Mouse (Mus musculus) adrenal gland, adult (tissue): ENCODE data around the gene Fam43a.

Experiments used
- DNase-seq, 2 experiments: peaks; one replicate each; pipeline ENCODE4 v3.0.0; 2022 to 2023; ENCODE audit warnings: low spot score in 1 of 2; ENCODE audit not compliant: inconsistent age in 2 of 2

The Fam43a gene

DNA sequence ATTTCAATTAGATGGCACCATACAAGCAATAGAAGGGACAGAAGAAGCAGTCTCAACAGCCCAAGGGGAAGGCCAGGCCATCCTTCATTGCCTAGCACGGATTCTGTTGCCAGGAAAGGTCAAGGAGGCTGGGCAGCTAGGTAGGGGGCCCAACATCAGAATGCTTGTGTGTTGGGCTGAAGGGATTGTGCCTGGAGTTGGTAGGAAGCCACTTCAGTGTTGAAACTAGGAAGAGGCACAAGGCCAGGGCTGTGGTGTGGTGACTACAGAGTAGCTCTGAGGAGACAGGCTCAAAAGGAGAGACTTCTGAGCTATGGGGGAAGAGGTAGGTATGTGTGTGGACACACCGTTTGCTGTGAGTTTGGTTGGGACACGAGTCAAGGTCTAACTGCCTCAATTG lies 4.2 kb upstream of the Fam43a start:
- DNase-seq, result no peak

DNA sequence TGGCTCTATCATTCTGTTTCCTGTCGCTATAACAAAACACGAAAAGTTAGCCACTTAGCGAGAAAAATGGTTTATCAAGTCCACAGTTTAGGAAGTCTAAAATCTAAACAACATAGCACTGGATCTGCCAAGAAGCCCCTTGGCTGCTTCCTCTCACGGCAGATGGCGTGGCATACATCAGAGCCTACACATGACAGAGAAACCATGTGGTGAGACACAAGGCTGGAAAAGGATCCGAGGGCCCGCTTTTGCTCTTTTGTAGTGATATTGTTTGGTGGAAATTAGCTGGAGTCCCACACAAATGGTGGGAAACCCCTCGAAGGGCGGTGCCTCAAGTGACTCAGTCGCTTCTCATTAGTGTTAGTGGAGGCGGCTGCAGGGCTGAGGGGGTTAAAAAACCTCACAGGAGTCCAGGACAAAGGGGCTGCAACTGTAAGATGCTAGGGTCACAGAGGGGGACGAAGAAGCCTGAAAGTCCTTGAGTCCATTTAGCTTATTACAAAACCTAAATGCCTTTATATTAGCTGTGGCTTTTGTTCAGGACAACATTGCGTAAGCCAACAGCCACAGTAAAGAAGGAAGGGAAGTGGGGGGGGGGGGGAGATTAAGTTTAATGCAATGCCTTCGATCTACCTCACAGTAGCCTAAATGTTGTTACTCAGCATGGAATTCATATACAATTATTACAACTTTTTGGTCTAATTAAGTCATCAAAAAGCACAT lies 3.5 kb upstream of the Fam43a start:
- no peak for DNase-seq

DNA sequence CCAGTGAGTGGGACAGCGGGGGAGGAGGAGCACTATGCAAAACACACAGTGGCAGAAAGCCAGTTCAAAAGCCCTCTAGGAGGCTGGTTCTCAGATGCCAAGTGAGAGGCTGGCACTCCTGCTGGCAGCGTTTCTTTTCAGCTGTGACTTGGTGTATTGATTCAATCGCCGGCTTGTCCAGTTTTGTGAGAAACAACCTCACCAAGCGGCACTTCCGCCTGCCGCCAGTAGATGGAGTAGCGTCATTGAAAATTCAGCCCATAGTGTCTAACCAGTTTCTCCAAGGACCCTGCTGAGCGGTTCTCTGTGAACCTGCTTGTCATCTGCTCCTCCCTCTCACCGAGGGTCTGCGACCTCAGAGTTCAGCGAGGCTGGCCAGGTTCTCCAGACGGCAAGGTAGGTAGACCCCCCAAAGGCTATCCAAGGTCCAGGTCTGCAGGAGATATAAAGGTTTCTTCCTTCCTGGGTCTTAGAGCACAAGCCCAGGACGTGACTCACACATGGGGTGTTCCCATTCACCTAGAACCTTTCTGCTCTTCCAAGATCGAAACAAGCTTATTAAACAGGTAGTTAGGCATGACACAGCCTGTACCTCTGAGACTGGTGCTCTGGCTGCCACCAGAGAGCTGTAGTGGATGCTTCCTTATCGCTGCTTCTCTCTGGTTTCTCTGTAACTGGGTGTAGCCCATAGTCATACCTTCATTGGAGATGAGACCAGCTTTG lies 2.4 kb upstream of the Fam43a start:
- DNase-seq, result peak; percentile 88 to 98

DNA sequence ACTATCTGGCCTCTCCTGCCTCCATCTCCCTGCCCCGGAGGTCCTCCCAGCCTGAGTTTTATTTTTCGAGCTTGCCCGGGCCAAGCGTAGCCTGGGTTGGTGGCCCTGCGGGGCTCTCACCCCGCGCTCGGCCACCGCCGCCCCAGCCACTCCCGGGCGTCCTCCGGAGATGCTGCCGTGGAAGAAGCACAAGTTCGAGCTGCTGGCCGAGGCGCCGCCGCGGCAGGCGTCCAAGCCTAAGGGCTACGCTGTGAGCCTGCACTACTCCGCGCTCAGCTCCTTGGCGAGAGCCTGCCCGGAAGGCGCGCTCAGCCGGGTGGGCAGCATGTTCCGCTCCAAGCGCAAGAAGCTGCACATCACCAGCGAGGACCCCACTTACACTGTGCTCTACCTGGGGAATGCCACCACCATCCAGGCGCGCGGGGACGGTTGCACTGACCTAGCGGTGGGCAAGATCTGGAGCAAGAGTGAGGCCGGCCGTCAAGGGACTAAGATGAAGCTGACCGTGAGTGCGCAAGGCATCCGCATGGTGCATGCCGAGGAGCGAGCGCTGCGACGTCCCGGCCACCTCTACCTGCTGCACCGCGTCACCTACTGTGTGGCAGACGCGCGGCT lies 1.0 kb downstream of the Fam43a start:
- peak; percentile 77 to 92 for DNase-seq

- DNase-seq, result peak; percentile 82 to 93
These were observed 1.7 kb downstream of the Fam43a start for GRCm38 (mm10) chr16:30601046-30601832.

DNA sequence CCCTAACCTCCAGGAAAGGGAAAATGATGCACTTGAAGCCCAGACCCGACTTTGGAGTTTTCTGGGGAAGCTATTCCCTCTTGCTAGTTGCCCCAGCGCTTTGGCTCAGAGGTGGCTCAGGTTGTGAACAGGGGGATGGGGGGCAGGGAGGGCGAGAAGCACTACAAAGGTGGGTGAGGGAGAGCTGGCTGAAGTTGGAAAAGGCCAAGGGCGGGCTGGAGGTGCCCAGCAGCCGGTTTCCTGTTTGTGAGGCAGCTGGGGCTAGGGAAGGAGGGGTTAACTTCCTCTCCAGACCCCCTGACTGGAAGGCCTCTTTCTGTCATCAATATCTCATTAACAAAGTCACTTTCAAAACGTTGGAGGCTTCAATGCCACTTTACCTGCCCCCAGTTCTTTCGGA lies 2.4 kb downstream of the Fam43a start:
- DNase-seq, result peak; percentile 59 to 83

DNA sequence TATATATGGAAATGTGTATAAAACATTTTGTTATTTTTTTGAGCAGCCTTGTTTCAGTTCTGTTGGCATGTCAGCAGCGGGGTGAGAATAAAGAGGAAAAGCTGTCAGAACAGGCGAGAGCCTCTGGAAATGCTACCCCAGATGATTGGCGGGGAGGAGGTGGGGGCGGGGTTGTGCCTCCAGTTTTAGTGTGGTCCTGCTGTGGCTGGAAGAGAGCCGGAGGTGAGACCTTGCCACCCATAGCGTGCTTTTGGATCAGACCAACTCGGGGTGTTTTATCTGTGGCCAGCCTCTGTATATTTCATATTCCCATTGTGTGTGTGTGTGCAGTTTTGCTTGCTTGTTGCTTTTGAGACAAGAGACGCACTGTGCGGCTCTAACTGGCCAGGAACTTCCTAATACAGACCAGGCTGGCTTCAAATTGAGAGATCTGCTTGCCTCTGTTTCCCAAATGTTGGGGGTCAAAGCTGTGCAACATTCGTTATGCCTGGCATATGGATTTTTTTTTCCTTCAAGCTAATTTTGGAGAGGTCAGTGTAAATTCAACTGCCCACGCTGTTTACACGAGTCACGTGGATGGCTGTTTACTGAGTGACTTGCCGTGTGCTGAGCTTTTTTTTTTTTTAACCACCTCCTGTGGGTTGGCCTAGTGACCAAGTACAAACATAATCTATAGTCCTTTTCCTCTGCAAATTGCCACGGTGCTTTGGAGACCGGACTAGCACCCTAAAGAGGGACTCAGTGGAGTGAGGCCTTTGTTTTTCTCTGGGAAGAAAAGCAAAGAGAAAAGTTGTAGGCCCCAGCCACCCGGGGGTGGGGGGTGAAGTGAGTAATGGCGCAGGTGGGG lies 3.4 kb downstream of the Fam43a start:
- peak in 1 of 2 experiments; percentile 63 for DNase-seq

DNA sequence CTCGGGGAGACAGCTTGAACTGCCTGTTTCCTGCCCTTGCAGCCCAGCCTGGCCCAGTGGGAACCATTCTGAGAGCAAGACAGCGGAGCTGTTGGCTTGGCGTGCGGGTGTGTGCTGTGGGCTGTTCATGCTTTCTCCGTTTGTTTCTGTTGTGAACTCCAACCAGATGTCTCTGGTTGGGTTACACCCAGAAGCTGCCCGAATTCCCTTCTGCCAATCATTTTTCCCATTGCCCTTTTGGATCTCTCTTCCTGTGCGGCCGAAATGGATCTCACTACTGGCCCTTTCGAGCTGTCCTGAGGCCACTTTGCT lies 4.0 kb downstream of the Fam43a start:
- DNase-seq, result peak; percentile 39 to 72

GRCm38 (mm10) chr16:30604061-30604806 lies 4.7 kb downstream of the Fam43a start:
- DNase-seq, result peak in 1 of 2 experiments; percentile 77

- peak in 1 of 2 experiments; percentile 55 for DNase-seq
These were observed 5.2 kb downstream of the Fam43a start for GRCm38 (mm10) chr16:30604807-30605137.

GRCm38 (mm10) chr16:30605528-30605927 lies 6.0 kb downstream of the Fam43a start:
- DNase-seq, result no peak

GRCm38 (mm10) chr16:30607868-30608267 lies 8.3 kb downstream of the Fam43a start:
- DNase-seq, result no peak

- peak in 1 of 2 experiments; percentile 79 for DNase-seq
These were observed 11.8 kb downstream of the Fam43a start for GRCm38 (mm10) chr16:30611331-30611730.

DNA sequence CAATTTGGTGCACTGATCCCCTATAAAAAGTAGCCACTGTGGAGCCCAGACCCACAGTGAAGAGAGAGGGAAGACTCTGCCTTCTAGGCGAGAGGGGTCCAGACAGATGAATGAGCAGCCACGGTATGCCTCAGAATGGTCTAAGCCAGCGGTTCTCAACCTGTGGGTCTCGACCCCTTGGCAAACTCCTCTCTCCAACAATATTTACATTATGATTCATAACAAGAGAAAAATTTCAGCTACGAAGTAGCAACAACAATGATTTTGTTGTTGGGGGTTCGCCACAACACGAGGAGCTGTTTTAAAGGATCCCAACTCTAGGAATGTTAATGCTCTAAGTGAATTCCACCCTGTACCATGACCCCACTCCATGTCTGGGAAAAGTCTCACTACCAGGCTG lies 13.6 kb downstream of the Fam43a start:
- DNase-seq, result no peak

DNA sequence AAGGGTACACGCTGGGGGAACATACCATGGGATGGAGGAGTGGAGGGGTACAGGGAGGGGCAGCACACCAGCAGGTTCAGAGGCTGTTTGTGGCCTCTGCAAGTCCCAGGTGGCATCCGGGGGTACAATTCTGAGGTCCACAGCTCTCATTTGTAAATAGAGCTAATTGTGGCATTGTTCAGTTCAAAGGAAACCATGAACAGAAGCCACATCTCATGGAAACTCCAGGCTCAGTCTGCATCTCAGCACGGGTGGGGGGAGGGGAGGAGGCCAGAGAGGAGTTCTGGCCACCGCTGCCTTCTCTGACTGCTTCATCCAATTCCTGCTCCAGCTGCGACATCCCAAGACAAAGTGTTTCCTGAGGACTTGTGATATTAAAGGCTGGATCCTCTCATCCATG lies 14.6 kb downstream of the Fam43a start:
- DNase-seq, result no peak

DNA sequence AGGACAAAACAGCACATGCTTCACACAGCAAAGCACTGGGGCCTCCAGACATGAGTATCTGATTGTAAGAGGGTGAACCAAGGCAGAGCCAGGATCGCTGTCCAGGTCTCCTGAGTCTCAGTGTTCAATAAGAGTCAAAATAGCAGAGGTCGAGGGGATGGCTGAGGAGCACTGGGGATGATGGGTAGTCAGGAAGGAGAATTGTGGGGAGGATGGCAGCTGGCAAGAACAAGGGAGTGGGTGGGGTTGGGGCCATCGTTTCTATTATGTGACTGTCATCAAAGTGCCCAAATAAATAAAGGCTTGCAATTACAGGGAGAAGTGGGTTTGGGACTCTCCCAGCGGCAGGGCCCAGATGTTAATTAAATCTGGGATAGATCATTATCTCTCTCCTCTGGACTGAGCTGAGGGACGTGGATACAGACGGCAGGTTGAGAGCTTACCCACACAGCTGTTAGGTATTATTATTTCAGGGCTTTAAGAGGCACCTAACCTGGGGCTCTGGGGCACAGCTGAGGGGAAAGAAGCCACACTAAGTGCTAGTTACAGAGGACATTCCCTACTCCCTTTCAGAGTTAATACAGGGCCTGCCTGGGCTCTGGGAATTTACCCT lies 15.3 kb downstream of the Fam43a start:
- DNase-seq, result no peak

DNA sequence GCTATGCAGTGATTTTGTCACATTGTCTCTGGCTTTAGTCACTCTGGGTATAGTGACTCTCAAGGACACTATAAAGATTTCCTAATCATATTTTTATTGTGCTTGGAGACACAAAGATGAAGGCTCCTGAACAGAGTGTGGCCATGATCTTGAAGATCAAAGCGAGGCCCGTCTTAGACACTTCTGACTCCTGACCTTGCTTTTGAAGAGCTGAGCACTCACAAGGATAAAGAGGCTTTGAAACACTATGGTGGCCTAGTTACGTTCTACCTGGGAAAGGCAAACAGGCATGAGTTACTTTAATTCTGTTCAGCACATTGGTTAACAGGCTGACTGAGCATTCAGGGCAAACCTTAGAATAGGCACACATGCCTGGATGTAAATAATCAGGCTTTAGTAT lies 16.8 kb downstream of the Fam43a start:
- peak; percentile 63 to 88 for DNase-seq

GRCm38 (mm10) chr16:30623645-30624044 lies 24.1 kb downstream of the Fam43a start:
- DNase-seq, result no peak

- DNase-seq, result no peak
These were observed 25.1 kb downstream of the Fam43a start for GRCm38 (mm10) chr16:30624640-30625039.
